Mouse (Mus musculus) brown adipose tissue, adult 24 weeks (tissue): Measurements from ENCODE around the gene Ifna14. TPM values are rescaled to one million over a fixed set of nuclear protein-coding genes. Genes with fewer than 3 reads are reported as not detected.

ENCODE experiments used
- H3K27ac ChIP-seq: fragments of 200-500 bp; replicated peaks from 2 replicates; pipeline ENCODE4 v1.5.1; 2012; ENCODE audit warnings: low read depth, mild to moderate bottlenecking, low read length
- H3K4me1 ChIP-seq: fragments of 200-500 bp; 2 replicates; pipeline ENCODE4 v1.6.1; 2012; ENCODE audit warnings: low read length, mixed read lengths; ENCODE audit not compliant: control insufficient read depth, insufficient read depth, insufficient read length
- H3K4me3 ChIP-seq: fragments of 200-500 bp; 2 replicates; pipeline ENCODE4 v1.5.1; 2012; ENCODE audit warnings: low read depth, mild to moderate bottlenecking, low read length, moderate library complexity; ENCODE audit not compliant: insufficient read depth
- polyA plus RNA-seq: library from polyadenylated mRNA; stranded (reverse); fragments of >200 nt; gene quantifications from 2 replicates; pipeline ENCODE4 v1.2.4, GENCODE M21; 2012; ENCODE audit not compliant: missing spikeins, insufficient read depth, insufficient read length

The Ifna14 gene
- polyA plus RNA-seq, 1 experiment, result not detected

DNA sequence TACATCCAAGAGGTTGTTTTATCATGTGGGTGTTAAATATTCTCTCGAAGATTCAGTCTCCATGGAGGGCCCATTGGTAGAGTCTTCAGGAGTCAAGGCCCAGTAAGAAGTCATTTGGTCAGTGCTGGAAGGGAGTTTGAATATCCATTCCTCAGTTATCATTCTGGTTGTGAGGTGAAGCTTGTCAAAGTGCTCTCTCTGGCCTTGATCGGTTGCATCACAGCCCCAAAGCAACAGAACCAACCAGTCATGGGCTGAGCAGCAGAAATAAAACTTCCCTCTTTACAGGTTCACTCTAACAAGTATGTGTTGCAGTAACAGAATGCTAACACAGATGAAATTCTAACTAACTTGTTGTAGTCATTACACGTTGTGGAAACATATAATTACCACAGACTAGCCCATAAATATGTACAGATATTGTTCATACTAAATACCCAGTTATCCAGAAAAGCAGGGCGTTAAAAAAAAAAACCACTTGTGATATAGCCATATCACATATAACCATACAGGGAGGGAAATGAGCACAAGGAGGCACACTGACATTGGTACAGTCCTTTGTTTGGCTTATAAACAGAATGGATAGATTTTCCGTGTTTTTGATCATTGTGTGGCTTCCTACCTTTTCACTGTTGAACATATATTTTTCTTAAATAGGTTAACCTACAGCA, 45.1 kb downstream of the Ifna14 start:
- H3K4me3 ChIP-seq, result no peak overlapping the region
- H3K4me1 ChIP-seq, result no peaks in the 10 kb centered on the region
- H3K27ac ChIP-seq, result no peak overlapping the region

- no peaks in the 10 kb centered on the region for H3K4me1 ChIP-seq
- no peak overlapping the region for H3K4me3 ChIP-seq
- H3K27ac ChIP-seq, result no peak overlapping the region
These were observed 46.2 kb downstream of the Ifna14 start for GRCm38 (mm10) chr4:88525393-88525792.

DNA sequence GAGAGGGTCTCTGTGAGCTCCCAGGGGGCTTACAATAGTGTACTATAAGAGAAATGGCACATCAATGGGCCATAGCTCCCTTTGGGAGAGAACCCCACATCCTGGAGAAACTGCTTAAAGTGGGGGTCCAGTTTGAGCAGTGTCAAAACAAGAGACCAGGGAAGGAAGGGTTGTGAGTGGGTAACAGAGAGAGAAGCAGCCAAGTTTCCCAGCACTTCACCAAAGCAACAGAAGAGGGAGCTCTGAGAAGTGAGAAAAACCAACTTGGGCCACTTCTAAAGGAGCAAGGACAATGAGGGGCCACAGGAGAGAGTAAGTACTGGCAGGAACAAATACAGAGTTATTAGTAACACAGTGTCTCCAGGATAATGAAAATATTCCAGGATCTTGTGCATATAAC, 48.4 kb downstream of the Ifna14 start:
- no peak overlapping the region for H3K27ac ChIP-seq

GRCm38 (mm10) chr4:88522674-88523073, 48.9 kb downstream of the Ifna14 start, which contains the start of gene Ifnb1:
TSS of gene Ifnb1 (minus strand) at chr4:88522774.
- H3K4me1 ChIP-seq, result no peaks in the 10 kb centered on the region
- H3K27ac ChIP-seq, result no peak within 1 kb of the TSS
- no peak within 1 kb of the TSS for H3K4me3 ChIP-seq

More for the DNA sequence above, 48.4 kb downstream of the Ifna14 start:
- H3K4me3 ChIP-seq, result no peak overlapping the region
- no peaks in the 10 kb centered on the region for H3K4me1 ChIP-seq

Other genes starting within 250 kb of the Ifna14 start
- gene Hacd4, start 132.9 kb downstream of the Ifna14 start, polyA plus RNA-seq, result 2.2 and 2.8 TPM in 2 replicates
- not detected in 2 replicates for gene Ifnb1, start 49.0 kb downstream of the Ifna14 start, polyA plus RNA-seq
- not detected in 2 replicates for gene Ifna15, start 13.6 kb downstream of the Ifna14 start, polyA plus RNA-seq
- not detected in 2 replicates for gene Ifna9, start 20.6 kb upstream of the Ifna14 start, polyA plus RNA-seq
- gene Ifna12, start 31.6 kb upstream of the Ifna14 start, polyA plus RNA-seq, result not detected in 2 replicates
- not detected in 2 replicates for gene C87499, start 62.6 kb upstream of the Ifna14 start, polyA plus RNA-seq
- not detected in 2 replicates for gene Ifna13, start 72.7 kb upstream of the Ifna14 start, polyA plus RNA-seq
- not detected in 2 replicates for gene Ifna16, start 105.1 kb upstream of the Ifna14 start, polyA plus RNA-seq
- gene Ifna2, start 112.1 kb upstream of the Ifna14 start, polyA plus RNA-seq, result not detected in 2 replicates
- not detected in 2 replicates for gene Ifnab, start 119.6 kb upstream of the Ifna14 start, polyA plus RNA-seq
- gene Gm26566, start 150.0 kb upstream of the Ifna14 start, polyA plus RNA-seq, result not detected in 2 replicates
- 37.8 and 44.9 TPM in 2 replicates for gene Klhl9, start 150.7 kb upstream of the Ifna14 start, polyA plus RNA-seq
- gene Gm13271, start 183.1 kb upstream of the Ifna14 start, polyA plus RNA-seq, result not detected in 2 replicates
- gene Gm13283, start 188.3 kb upstream of the Ifna14 start, polyA plus RNA-seq, result not detected in 2 replicates
- gene Gm13290, start 202.0 kb upstream of the Ifna14 start, polyA plus RNA-seq, result not detected in 2 replicates
- gene Gm13289, start 205.1 kb upstream of the Ifna14 start, polyA plus RNA-seq, result not detected in 2 replicates
- gene Gm13272, start 208.1 kb upstream of the Ifna14 start, polyA plus RNA-seq, result not detected in 2 replicates
- not detected in 2 replicates for gene Ifnz, start 210.3 kb upstream of the Ifna14 start, polyA plus RNA-seq
- gene Gm13276, start 213.9 kb upstream of the Ifna14 start, polyA plus RNA-seq, result not detected in 2 replicates
- not detected in 2 replicates for gene Gm13277, start 216.8 kb upstream of the Ifna14 start, polyA plus RNA-seq
- not detected in 2 replicates for gene Gm13278, start 219.8 kb upstream of the Ifna14 start, polyA plus RNA-seq
- gene Gm13275, start 222.7 kb upstream of the Ifna14 start, polyA plus RNA-seq, result not detected in 2 replicates
- not detected in 2 replicates for gene Gm13279, start 225.6 kb upstream of the Ifna14 start, polyA plus RNA-seq
- gene Gm13285, start 227.9 kb upstream of the Ifna14 start, polyA plus RNA-seq, result not detected in 2 replicates
- gene Gm13287, start 231.5 kb upstream of the Ifna14 start, polyA plus RNA-seq, result not detected in 2 replicates
- gene Gm13288, start 233.7 kb upstream of the Ifna14 start, polyA plus RNA-seq, result not detected in 2 replicates
- gene Ifna7, start 244.4 kb upstream of the Ifna14 start, polyA plus RNA-seq, result not detected in 2 replicates
- not detected in 2 replicates for gene Ifna11, start 248.2 kb upstream of the Ifna14 start, polyA plus RNA-seq